Mouse (Mus musculus) fat pad, adult 2 months (tissue): Measurements from ENCODE around the gene Foxp4.

Experiments
- DNase-seq: peaks from one replicate; pipeline ENCODE4 v3.0.0-alpha.2; 2011; ENCODE audit warnings: low read depth, low spot score; ENCODE audit errors: extremely low read depth

Foxp4 gene

GRCm38 (mm10) chr17:47936591-47936990 is 12.1 kb upstream of the Foxp4 start:
- DNase-seq, result peak; percentile 67

- no peak for DNase-seq
Observed at GRCm38 (mm10) chr17:47929431-47929830, 5.0 kb upstream of the Foxp4 start.

- no peak for DNase-seq
Observed at GRCm38 (mm10) chr17:47925988-47926387, 1.5 kb upstream of the Foxp4 start.

- no peak for DNase-seq
Observed at GRCm38 (mm10) chr17:47925340-47925926, 988 bp upstream of the Foxp4 start.

GRCm38 (mm10) chr17:47923678-47924382 is 615 bp downstream of the Foxp4 start:
- DNase-seq, result no peak

- no peak for DNase-seq
Observed at GRCm38 (mm10) chr17:47923011-47923677, 1.3 kb downstream of the Foxp4 start.

- no peak for DNase-seq
Observed at GRCm38 (mm10) chr17:47922579-47922978, 1.9 kb downstream of the Foxp4 start.

GRCm38 (mm10) chr17:47922116-47922515 is 2.3 kb downstream of the Foxp4 start:
- DNase-seq, result no peak

GRCm38 (mm10) chr17:47921136-47921665 is 3.2 kb downstream of the Foxp4 start:
- DNase-seq, result no peak

- DNase-seq, result no peak
Observed at GRCm38 (mm10) chr17:47919826-47920225, 4.6 kb downstream of the Foxp4 start.

- DNase-seq, result no peak
Observed at GRCm38 (mm10) chr17:47917907-47918306, 6.5 kb downstream of the Foxp4 start.

GRCm38 (mm10) chr17:47917212-47917611 is 7.2 kb downstream of the Foxp4 start:
- no peak for DNase-seq

GRCm38 (mm10) chr17:47914676-47915219 is 9.7 kb downstream of the Foxp4 start:
- DNase-seq, result no peak

GRCm38 (mm10) chr17:47909091-47910001 is 15.1 kb downstream of the Foxp4 start:
- no peak for DNase-seq

GRCm38 (mm10) chr17:47908079-47908478 is 16.4 kb downstream of the Foxp4 start:
- peak; percentile 11 for DNase-seq

GRCm38 (mm10) chr17:47907366-47907920 is 17.0 kb downstream of the Foxp4 start:
- no peak for DNase-seq

GRCm38 (mm10) chr17:47903846-47904680 is 20.4 kb downstream of the Foxp4 start:
- peak; percentile 11 for DNase-seq

GRCm38 (mm10) chr17:47901782-47902181 is 22.7 kb downstream of the Foxp4 start:
- no peak for DNase-seq

GRCm38 (mm10) chr17:47900716-47901115 is 23.7 kb downstream of the Foxp4 start:
- DNase-seq, result no peak
